Mouse (Mus musculus) brain, embryonic 14.5 days (tissue): Measurements from ENCODE around the gene Srsf2. TPM values are rescaled to one million over a fixed set of nuclear protein-coding genes. Genes with fewer than 3 reads are reported as not detected.

Experiments
- DNase-seq: peaks from one replicate; pipeline ENCODE4 v3.0.0-alpha.2; 2011; ENCODE audit warnings: low read depth
- CTCF ChIP-seq: fragments of 200-500 bp; IDR thresholded peaks from 2 replicates; pipeline ENCODE4 v1.5.1; 2012; ENCODE audit warnings: inconsistent platforms, mild to moderate bottlenecking, moderate library complexity, borderline replicate concordance; ENCODE audit not compliant: insufficient read depth, insufficient read length; ENCODE audit errors: extremely low read depth
- POLR2A ChIP-seq: fragments of 200-500 bp; IDR thresholded peaks from 2 replicates; pipeline ENCODE4 v1.6.1; 2012; ENCODE audit warnings: mild to moderate bottlenecking, inconsistent platforms, borderline replicate concordance; ENCODE audit not compliant: poor library complexity, insufficient read depth, insufficient read length, severe bottlenecking; ENCODE audit errors: extremely low read depth
- polyA plus RNA-seq: library from polyadenylated mRNA; depleted of rRNA; stranded (reverse); fragments of >200 nt; gene quantifications from 2 replicates; pipeline ENCODE4 v1.2.3, GENCODE M21; 2012

Gene Srsf2
- polyA plus RNA-seq, 1 experiment, result 599 TPM

DNA sequence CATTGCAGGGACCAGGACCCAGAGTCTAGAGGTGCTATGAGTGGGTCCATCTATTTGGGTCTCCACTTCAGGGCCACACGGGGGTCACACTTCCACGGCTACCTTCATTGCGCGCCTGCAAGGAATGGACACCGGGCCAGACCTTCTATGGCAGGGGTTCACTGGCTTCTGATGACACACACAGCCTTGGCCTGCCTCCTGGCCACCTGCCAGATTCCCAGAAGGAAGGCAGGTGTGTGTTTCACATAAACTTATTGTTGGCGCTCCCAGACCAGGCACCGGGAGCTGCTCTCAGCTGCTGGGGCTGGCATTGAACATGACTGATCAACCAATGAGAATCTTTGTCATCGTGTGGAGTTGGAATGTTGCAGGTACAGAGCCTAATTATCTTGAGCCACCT, 25.6 kb upstream of the Srsf2 start:
- no peak for TF ChIP-seq POLR2A
- TF ChIP-seq CTCF, result no peak
- no peak for DNase-seq

DNA sequence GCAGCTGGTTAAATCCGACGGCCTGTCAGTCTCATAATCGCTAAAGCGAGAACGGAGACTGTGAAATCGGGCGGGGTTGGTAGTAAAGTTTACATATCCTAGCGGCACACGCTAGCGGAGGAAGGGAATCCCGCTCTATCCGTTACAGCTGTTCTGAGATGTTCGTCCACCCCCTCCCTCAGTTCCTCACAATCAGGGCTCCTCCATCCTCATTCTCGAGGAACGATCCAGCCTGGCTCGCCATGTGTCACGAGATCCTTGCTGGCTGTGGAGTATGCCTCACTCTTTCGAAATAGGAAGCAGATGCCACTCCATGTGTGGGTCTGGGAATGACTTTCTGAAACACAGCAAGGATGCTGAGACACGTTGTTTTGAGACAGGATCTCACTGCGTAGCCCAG, 21.1 kb upstream of the Srsf2 start:
- DNase-seq, result peak; percentile 25
- TF ChIP-seq POLR2A (no peak), CTCF (no peak)

DNA sequence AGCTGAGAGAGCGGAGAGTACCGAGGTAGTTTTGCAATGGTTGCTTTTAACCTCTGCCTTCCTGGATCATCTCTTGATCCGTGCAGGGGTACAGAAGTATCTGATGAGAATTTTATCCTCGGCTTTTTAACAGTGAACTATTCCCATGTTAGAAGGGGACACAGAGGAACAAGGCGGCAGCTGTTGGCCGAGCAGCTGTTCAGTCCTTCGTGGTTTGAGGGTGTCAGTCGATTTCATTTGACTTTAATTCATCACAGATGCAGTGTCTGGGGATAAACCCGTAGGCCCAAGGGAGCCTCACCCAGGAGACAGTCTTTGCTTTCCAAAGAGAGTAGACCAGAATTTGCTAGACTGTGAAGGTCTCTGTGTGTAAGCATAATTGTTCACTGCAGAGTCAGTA, 18.6 kb upstream of the Srsf2 start:
- TF ChIP-seq POLR2A (no peak), CTCF (no peak)
- no peak for DNase-seq

DNA sequence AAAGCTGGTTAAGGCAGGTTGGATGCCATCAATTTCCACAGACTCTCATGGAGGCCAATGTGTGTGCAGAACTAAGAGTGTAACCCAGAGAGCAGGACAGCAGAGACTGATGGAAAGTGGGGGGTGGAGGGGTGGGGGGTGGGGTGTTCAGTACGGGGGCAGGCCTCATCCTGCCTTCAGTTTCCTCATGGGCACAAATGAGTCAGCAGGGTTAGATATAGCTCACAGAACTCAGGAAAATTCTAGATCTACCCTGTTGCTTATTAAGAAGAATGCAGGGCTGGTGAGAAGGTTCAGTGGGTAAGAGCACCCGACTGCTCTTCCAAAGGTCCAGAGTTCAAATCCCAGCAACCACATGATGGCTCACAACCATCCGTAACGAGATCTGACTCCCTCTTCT, 16.7 kb upstream of the Srsf2 start:
- DNase-seq, result no peak
- TF ChIP-seq POLR2A, result no peak
- TF ChIP-seq CTCF, result no peak

DNA sequence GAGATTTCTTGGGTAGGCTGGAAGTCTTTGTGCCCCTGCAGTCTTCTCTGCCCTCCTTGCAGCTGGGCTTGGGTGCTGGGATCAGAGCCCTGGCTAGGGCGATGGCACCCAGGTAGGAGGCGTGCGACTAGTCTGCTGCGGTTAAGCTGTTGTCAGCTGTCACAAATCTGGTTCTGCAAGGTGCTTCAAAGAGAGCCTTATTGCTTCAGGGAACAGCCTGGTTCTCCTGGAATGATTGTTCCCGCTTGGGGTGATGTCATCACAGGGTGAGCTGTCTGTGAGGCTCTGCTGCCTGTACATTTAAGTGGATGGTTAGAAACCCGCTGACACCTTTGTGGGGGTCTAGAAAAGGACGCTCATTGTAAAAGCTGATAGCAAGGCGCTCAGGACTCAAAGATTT, 16.3 kb upstream of the Srsf2 start:
- no peak for TF ChIP-seq CTCF
- no peak for TF ChIP-seq POLR2A
- no peak for DNase-seq

DNA sequence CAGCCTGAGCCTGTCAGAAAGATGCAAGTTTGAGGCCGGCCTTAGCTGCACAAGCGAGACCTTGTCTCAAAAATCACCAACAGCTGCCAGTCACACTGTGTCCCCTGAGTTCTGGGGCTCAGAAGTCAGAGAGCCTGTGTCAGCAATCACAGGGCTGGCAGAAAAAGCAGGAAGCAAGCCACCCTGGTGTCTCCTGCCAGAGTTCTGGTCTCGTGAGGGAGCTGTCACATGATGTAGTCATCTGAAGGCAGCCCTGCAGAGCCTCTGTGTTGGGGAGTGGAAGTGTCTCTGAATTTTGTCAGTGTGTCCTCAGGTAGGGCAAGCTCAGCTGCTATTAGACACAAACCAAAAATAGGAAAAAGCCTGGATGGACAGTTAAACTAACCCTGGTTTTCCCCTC, 15.2 kb upstream of the Srsf2 start:
- no peak for DNase-seq
- TF ChIP-seq CTCF, result no peak
- TF ChIP-seq POLR2A, result no peak

DNA sequence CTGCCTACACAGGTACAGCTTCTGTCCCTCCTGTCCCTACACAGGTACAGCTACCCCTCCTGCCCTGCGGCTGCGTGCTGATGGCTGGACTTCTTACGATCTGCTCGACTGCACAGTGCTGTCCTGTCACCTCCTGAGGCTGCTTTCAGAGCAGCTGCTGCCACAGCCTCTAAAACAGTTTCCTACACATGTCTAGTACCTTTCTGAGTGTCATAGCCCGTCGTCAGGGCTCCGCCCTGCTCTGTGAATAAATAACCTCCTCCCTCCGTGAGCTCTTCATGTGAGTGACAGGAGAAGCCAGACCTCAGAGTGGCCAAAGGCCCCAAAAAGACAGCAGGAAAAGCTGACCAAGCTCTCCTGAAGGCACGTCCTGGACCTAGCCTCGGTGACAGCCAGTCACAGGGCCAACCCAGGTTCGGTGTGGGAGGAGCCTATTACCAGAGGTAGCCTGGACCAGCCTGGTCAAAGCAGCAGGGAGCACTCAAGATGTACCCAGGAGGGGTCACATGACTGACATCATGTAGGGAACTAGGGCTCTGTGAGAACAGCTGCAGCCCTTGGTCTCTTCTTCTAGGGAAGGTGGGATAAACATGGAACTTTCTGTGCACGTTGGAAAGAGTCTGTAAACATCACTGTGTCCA, 13.2 kb upstream of the Srsf2 start:
- DNase-seq, result no peak
- TF ChIP-seq CTCF (no peak), POLR2A (no peak)

DNA sequence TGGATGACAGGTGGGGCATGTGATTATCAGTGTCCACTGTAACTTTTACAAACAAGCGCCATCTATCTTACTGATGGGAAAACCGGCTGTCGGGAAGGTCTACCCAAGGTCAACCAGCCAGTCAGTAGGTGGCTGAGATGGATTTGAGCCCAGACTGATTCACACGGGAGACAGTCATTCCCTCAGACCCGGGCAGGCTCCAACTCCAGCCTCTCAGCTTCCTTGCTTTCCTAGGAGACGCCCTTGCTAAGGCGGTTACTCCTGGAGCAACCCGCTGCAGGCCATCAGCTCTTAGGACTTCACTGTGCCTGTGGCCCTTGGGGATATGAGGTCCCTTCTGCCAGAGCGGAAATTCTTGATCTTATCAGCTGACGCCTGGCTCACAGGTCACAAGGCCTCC, 11.6 kb upstream of the Srsf2 start:
- DNase-seq, result no peak
- no peak for TF ChIP-seq CTCF

DNA sequence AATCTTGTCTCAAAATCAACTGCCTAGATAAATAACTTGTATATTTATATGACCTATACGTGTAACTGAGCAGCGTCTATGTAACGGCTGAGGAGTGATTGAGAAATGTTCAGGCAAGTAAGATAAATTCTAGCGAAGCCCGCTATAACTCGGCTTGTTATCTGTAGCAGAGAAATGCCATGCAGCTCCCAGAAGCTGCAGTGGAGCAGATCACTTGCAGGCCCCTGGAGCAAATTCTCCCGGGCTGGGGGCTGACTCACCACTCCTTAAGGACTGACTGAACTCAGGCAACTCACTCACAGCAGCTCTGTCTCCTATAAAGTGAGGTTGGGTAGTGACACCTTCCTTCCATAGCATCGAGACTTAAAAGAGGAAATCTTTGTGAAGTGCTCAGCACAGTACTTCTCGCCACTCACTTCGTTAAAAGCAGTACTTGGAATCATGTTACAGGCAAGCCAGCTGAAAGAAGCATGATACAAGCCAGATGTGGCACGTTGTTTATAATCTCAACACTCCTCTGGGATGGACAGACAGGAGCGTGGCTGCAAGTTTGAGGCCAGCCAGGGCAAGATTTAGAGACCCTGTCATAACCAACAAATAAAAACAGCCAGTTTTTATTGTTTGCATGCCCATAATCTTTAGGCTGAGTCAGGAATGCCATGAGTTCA, 4.4 kb upstream of the Srsf2 start:
- no peak for TF ChIP-seq POLR2A
- DNase-seq, result no peak

DNA sequence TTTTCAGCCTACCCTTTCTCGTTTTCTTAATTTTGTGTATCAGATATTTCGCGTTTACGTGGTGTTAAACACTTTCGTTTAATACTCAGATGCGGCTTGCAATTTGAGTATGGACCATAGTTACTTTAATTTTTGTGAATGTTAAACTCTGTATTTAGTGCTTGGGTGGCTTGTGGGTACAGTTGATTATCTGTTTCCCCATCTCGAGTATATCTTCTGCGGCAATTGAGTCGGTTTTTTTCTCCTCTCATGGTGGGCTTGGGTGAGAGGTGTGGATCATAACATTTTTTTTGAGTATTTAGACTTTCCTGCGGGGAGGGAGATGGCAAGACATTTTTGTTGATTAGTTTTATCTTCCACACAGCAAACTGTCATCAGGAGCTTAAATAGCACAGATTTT, 1.4 kb upstream of the Srsf2 start:
- TF ChIP-seq POLR2A, result no peak
- TF ChIP-seq CTCF, result no peak
- no peak for DNase-seq

DNA sequence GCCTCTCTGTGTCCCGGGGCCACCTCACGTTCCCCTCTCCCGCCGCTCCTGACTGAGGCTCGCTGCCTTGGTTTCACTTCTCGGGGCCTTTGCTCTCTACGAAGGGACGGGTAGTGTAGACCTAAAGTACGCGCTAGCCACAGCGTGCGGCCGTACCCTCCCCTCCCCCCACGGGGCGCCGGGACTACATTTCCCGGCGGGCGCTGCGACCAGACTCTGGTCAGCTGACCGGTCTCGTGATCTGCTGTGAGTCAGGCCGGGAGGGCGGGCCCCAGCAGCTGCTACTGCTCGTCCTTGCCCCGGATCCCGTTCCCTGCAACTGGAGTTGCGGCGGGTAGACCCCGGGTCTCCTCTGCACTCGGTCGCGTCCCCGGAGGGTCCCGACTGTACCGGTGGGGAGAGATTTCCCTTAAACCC, 626 bp upstream of the Srsf2 start:
- TF ChIP-seq CTCF, result no peak
- TF ChIP-seq POLR2A, result peak; percentile 62; the same call in 1 of the 2 replicates
- DNase-seq, result peak; percentile 97

DNA sequence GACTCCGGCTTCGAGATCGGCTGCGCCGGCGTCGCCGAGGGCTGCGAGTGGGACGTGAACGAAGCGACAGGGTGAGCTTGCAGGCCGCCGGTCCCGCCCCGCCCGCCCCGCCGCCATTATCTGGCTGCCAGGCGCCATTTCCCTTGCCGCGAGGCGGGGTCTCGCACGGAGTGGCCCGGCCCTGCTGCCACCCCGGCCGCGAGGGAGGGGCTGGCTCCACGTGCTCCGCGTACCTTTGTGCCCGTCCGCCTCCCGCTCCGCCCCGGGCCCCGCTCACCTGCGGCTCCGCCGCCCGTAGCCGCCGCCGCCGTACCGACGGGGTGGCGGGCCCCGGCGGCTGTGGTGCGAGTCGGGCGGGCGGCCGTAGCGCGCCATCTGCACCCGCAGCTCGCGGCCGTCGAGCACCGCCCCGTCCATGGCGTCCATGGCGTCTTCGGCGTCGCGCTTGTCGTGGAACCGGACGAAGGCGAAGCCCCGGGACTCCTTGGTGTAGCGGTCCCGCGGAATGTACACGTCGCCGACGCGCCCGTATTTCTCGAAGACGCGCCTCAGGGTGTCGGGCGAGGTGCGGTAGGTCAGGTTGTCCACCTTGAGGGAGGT, 503 bp downstream of the Srsf2 start, which contains the start of gene Mfsd11:
Gene Mfsd11 (plus strand): TSS at position 150 of the 600 bp plus-strand sequence.
- peak; percentile 84 for DNase-seq
- TF ChIP-seq CTCF, result no peak
- peak; percentile 35; the same call in 1 of the 2 replicates for TF ChIP-seq POLR2A
